Mouse (Mus musculus): ENCODE data around the gene Gm13698. TPM values are rescaled to one million over a fixed set of nuclear protein-coding genes. Genes with fewer than 3 reads are reported as not detected.
"Not testable (repeated sequence)": the region's sequence is repeated elsewhere in the genome, so short reads cannot be mapped to it uniquely, and the experiment has no call there.

The Gm13698 gene
- total RNA-seq (2021) = under 1 TPM; 0.69 to 0.95 TPM
- long read RNA-seq, experiment 1 = 0 reads
- long read RNA-seq, experiment 2 = 0 reads

GRCm38 (mm10) chr2:83955393-83955792, at the start of gene Gm13698:
TSS of gene Gm13698 (plus strand) at chr2:83955693.
- H3K4me3 ChIP-seq; H3K27ac ChIP-seq; DNase-seq; intact Hi-C loops (cut with DNase I): not testable (repeated sequence)

DNA sequence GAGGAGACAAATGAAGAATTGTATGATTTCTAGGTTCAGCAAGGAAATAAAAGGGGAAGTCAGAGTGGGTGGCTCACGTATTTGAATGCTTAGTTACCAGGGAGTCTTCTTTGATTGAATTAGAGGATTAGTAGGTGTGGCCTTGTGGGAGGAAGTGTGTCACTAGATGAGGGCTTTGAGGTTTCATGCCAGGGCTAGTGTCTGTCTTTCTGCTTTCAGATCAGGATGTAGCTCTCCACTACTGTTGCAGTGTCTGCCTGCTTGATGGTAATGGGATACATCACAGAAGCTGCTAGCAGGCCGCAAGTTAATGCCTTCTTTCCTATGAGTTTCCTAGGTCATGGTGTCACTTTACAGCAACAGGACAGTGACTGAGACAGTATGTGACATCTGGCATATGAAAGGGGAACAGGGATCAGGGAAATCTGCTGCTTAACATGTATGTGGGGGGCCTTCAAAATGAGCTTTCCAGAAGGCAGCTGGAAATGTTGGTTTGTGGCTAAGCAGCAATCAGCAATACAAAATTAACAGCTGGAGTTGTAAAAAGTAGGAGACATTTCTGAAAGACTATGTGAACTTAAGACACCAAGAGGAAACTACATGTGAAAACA, 25.9 kb upstream of the Gm13698 start:
- intact Hi-C loops (cut with DNase I) = no loop called here
- DNase-seq = no peak
- no peak overlapping the region for H3K4me3 ChIP-seq
- H3K27ac ChIP-seq = no peak overlapping the region
- no peak for TF ChIP-seq CTCF (IDR thresholded peaks at IDR 0.05)

DNA sequence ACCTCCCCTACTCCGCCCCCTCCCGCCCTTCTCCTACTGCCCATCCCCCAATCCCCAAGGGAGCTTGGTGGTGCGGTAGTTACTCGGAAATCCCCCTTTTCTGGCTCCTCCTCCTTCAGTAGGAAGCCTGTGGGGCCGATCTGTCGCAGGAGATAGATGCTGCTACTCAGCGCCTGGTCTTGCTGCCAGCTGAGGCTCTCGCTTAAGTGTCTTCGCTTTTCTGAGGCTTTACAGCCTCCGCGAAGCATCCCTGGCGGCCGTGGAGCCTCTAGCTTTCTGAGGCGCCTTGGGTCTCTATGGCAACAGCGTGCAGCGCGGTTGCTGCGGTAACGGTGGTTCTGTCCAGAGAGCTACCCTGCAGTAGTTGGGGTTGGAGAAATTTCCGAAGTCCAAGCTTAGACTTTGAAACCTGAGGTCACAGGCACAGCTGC, 14.5 kb upstream of the Gm13698 start, which contains the start of gene Zswim2:
TSS of gene Zswim2 (minus strand) at position 298 of the 431 bp plus-strand sequence.
- intact Hi-C loops (cut with DNase I) = no loop called here
- DNase-seq = peak; percentile 17
- peak within 1 kb of the TSS; percentile 45 for H3K4me3 ChIP-seq

DNA sequence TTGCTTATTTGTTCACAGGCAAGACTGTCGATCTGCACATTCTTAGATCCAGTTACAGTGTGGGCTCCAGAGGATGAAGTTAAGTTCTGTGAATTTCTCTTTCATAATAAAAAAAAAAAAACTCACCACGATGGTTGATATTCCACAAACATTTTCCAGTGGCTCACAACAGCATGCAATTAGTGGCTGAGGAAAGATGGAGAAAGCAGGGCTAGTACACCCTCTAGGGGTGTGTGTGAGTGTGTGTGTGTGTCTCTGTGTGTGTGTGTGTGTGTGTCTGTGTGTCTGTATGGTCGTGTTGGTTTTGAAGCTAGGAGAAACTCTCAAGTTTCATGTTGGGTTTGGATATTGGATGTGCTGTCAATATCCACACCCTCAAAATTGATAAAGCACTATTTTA, 14.1 kb upstream of the Gm13698 start:
- no peak for TF ChIP-seq CTCF (IDR thresholded peaks at IDR 0.05)
- no peak overlapping the region for H3K27ac ChIP-seq
- H3K4me3 ChIP-seq = peak overlapping the region; percentile 45; the same call in 1 of the 2 replicates
- intact Hi-C loops (cut with DNase I) = no loop called here
- no peak for DNase-seq

More for the DNA sequence above, 14.5 kb upstream of the Gm13698 start, which contains the start of gene Zswim2:
- TF ChIP-seq CTCF (IDR thresholded peaks at IDR 0.05) = no peak
- H3K27ac ChIP-seq = no peak within 1 kb of the TSS

GRCm38 (mm10) chr2:83941792-83942191, 13.7 kb upstream of the Gm13698 start:
- DNase-seq = no peak
- H3K27ac ChIP-seq = no peak overlapping the region
- intact Hi-C loops (cut with DNase I) = no loop called here
- TF ChIP-seq CTCF (IDR thresholded peaks at IDR 0.05) = no peak
- no peak overlapping the region for H3K4me3 ChIP-seq

- H3K27ac ChIP-seq; intact Hi-C loops (cut with DNase I); H3K4me3 ChIP-seq; DNase-seq: not testable (repeated sequence)
These were observed 5.7 kb downstream of the Gm13698 start, which contains the start of gene Gm13693 for GRCm38 (mm10) chr2:83961203-83961602. TSS of gene Gm13693 (plus strand) at chr2:83961503.

DNA sequence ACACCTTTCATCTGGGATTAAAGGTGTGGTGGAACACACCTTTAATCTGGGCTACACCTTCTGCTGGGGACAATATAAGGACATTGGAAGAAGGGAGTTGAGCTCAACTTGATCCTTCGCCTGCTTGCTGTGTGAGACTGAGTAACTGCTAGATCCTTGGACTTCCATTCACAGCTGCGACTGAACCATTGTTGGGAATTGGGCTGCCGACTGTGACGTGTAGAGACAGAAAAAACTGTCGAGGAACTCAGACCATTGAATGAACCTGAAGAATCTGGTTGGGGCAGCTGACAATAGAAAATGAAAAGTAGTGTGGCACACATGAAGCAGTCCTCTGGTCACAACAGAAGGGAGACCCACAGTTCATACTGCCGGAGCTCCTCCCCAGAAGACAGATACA, 11.5 kb downstream of the Gm13698 start, which contains the start of gene Gm13695:
TSS of gene Gm13695 (plus strand) at position 301 of the 400 bp plus-strand sequence.
- intact Hi-C loops (cut with DNase I); DNase-seq: not testable (repeated sequence)

DNA sequence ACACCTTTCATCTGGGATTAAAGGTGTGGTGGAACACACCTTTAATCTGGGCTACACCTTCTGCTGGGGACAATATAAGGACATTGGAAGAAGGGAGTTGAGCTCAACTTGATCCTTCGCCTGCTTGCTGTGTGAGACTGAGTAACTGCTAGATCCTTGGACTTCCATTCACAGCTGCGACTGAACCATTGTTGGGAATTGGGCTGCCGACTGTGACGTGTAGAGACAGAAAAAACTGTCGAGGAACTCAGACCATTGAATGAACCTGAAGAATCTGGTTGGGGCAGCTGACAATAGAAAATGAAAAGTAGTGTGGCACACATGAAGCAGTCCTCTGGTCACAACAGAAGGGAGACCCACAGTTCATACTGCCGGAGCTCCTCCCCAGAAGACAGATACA, 17.3 kb downstream of the Gm13698 start, which contains the start of gene Gm13696:
TSS of gene Gm13696 (plus strand) at position 301 of the 400 bp plus-strand sequence.
- H3K27ac ChIP-seq = not testable (repeated sequence)

More for the DNA sequence above, 11.5 kb downstream of the Gm13698 start, which contains the start of gene Gm13695:
- not testable (repeated sequence) for H3K4me3 ChIP-seq, H3K27ac ChIP-seq

GRCm38 (mm10) chr2:83978633-83979032, 23.1 kb downstream of the Gm13698 start, which contains the start of gene Gm13694:
TSS of gene Gm13694 (plus strand) at chr2:83978933.
- H3K4me3 ChIP-seq; H3K27ac ChIP-seq; DNase-seq; intact Hi-C loops (cut with DNase I): not testable (repeated sequence)

More for the DNA sequence above, 17.3 kb downstream of the Gm13698 start, which contains the start of gene Gm13696:
- DNase-seq; intact Hi-C loops (cut with DNase I); H3K4me3 ChIP-seq: not testable (repeated sequence)

DNA sequence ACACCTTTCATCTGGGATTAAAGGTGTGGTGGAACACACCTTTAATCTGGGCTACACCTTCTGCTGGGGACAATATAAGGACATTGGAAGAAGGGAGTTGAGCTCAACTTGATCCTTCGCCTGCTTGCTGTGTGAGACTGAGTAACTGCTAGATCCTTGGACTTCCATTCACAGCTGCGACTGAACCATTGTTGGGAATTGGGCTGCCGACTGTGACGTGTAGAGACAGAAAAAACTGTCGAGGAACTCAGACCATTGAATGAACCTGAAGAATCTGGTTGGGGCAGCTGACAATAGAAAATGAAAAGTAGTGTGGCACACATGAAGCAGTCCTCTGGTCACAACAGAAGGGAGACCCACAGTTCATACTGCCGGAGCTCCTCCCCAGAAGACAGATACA, 28.9 kb downstream of the Gm13698 start, which contains the start of gene Gm13697:
TSS of gene Gm13697 (plus strand) at position 301 of the 400 bp plus-strand sequence.
- H3K4me3 ChIP-seq; H3K27ac ChIP-seq; DNase-seq; intact Hi-C loops (cut with DNase I): not testable (repeated sequence)

DNA sequence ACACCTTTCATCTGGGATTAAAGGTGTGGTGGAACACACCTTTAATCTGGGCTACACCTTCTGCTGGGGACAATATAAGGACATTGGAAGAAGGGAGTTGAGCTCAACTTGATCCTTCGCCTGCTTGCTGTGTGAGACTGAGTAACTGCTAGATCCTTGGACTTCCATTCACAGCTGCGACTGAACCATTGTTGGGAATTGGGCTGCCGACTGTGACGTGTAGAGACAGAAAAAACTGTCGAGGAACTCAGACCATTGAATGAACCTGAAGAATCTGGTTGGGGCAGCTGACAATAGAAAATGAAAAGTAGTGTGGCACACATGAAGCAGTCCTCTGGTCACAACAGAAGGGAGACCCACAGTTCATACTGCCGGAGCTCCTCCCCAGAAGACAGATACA, 34.8 kb downstream of the Gm13698 start, which contains the start of gene Gm13691:
TSS of gene Gm13691 (plus strand) at position 301 of the 400 bp plus-strand sequence.
- H3K27ac ChIP-seq; H3K4me3 ChIP-seq; intact Hi-C loops (cut with DNase I); DNase-seq: not testable (repeated sequence)

- Histone ChIP-seq H3K4me3 (peak overlapping the region; percentile 60), H3K27ac (peak overlapping the region; percentile 46)
- DNase-seq; intact Hi-C loops (cut with DNase I): not testable (repeated sequence)
These were observed 38.3 kb downstream of the Gm13698 start for GRCm38 (mm10) chr2:83993639-83994255.

DNA sequence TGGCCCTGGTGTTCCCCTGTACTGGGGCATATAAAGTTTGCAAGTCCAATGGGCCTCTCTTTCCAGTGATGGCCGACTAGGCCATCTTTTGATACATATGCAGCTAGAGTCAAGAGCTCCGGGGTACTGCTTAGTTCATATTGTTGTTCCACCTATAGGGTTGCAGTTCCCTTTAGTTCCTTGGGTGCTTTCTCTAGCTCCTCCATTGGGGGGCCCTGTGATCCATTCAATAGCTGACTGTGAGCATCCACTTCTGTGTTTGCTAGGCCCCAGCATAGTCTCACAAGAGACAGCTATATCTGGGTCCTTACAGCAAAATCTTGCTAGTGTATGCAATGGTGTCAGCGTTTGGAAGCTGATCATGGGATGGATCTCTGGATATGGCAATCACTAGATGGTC, 39.0 kb downstream of the Gm13698 start:
- intact Hi-C loops (cut with DNase I); H3K4me3 ChIP-seq; H3K27ac ChIP-seq; DNase-seq: not testable (repeated sequence)

Other genes starting within 250 kb of the Gm13698 start
- gene Itgav, start 231.3 kb upstream of the Gm13698 start, total RNA-seq (2021) = 10 to 100 TPM; 33.2 to 43.9 TPM
- 1 to 10 TPM in 1 of 2 experiments, under 1 TPM in 1; 0.79 to 1.4 TPM for gene Fam171b, start 143.1 kb upstream of the Gm13698 start, total RNA-seq (2021)
- gene Zswim2, start 14.5 kb upstream of the Gm13698 start, total RNA-seq (2021) = not detected
- under 1 TPM; 0.69 to 0.95 TPM for gene Gm13693, start 5.8 kb downstream of the Gm13698 start, total RNA-seq (2021)
- gene Gm13695, start 11.6 kb downstream of the Gm13698 start, total RNA-seq (2021) = under 1 TPM in 1 of 2 experiments, not detected in 1; 0.69 TPM
- gene Gm13696, start 17.4 kb downstream of the Gm13698 start, total RNA-seq (2021) = under 1 TPM; 0.69 to 0.95 TPM
- under 1 TPM; 0.69 to 0.95 TPM for gene Gm13694, start 23.2 kb downstream of the Gm13698 start, total RNA-seq (2021)
- under 1 TPM; 0.69 to 0.95 TPM for gene Gm13697, start 29.1 kb downstream of the Gm13698 start, total RNA-seq (2021)
- under 1 TPM; 0.69 to 0.95 TPM for gene Gm13691, start 34.9 kb downstream of the Gm13698 start, total RNA-seq (2021)